14 mouse cellular contexts compared by ENCODE assay signal in genomic region chr2:26143556-26143955, GRCm38 (mm10). TPM values are rescaled to one million over a fixed set of nuclear protein-coding genes. Genes with fewer than 3 reads are reported as not detected.
DNase-seq lines count a peak whose midpoint lies in the region; ATAC-seq lines count a peak whose summit lies in the region.
"Had no signal": no experiment of that assay in that cellular context is flagged by ENCODE, and none has a peak within 500 bp of the region (broad histone marks: within the 10 kb centered on the region; RNA-seq: fewer than 3 reads in every experiment).

No protein-coding gene starts in this region.

- H3K4me1 ChIP-seq in heart, embryonic 12.5 days (replicated peaks): peaks cover 16% of the 10 kb centered on the region

- no peaks in the 10 kb centered on the region for H3K27me3 ChIP-seq in heart, embryonic 12.5 days (replicated peaks)
- H3K27me3 ChIP-seq: embryonic facial prominence, embryonic 13.5 days; limb, embryonic 12.5 days had no signal

- H3K27ac ChIP-seq in heart, embryonic 12.5 days (ENCODE audit: poor library complexity, severe bottlenecking): no peak overlapping the region
- H3K27ac ChIP-seq: embryonic facial prominence, embryonic 13.5 days; limb, embryonic 12.5 days; liver, embryonic 14.5 days had no signal

- ATAC-seq in heart, embryonic 12.5 days (ENCODE audit: insufficient number of reproducible peaks, low FRiP score): no peak
- ATAC-seq: lung, postnatal 0 days had no signal

- DNase-seq in heart, adult 11 months: peak; percentile 92
- peak; percentile 54 to 65 for DNase-seq in adrenal gland, adult 18-20 months (ENCODE audit: low spot score in 2 of 2)
- DNase-seq in adrenal gland, postnatal 25 days: peak; percentile 82
- DNase-seq in cerebellum, postnatal 10 days: peak; percentile 90 to 92
- DNase-seq in adipocyte (ENCODE audit: low spot score): no peak
- no peak for DNase-seq in embryo, embryonic 10 days (ENCODE audit: low spot score)
- DNase-seq: heart, postnatal 14 days; kidney, adult 8-10 months; right cerebral cortex, adult 18-20 months had no signal

- H3K9ac ChIP-seq in heart, embryonic 12.5 days: no peak overlapping the region
- H3K9ac ChIP-seq: embryonic facial prominence, embryonic 13.5 days; limb, embryonic 12.5 days; liver, embryonic 14.5 days had no signal

- H3K9me3 ChIP-seq in heart, embryonic 12.5 days (replicated peaks): no peaks in the 10 kb centered on the region
- H3K9me3 ChIP-seq: embryonic facial prominence, embryonic 13.5 days; limb, embryonic 12.5 days had no signal

- 70% methylated on average over 2 of the region's 2 CpGs for WGBS in heart, embryonic 12.5 days

- H3K36me3 ChIP-seq in heart, embryonic 12.5 days: peaks cover 1% of the 10 kb centered on the region

- no peak overlapping the region for H3K4me3 ChIP-seq in heart, embryonic 12.5 days
- H3K4me3 ChIP-seq: embryonic facial prominence, embryonic 13.5 days; limb, embryonic 12.5 days had no signal

- no peak overlapping the region for H3K4me2 ChIP-seq in heart, embryonic 12.5 days
- H3K4me2 ChIP-seq: embryonic facial prominence, embryonic 13.5 days; limb, embryonic 12.5 days had no signal

RNA-seq across cellular contexts. Expression of gene Nacc2, which starts 20.5 kb away (rescaled TPM):
- 6.5 and 6.6 TPM in 2 replicates for polyA plus RNA-seq in heart, embryonic 12.5 days (2016; fragmentation: Nextera tagmentation; extraction: Ambion mirVana)
- 10 to 100 TPM; 41.4 to 44.0 TPM for total RNA-seq in adrenal gland, adult 18-20 months (2021)
- 25.8 and 36.6 TPM in 2 replicates for total RNA-seq in adrenal gland, postnatal 25 days (2021)

Comparison
In these comparisons a context has a peak if more than half of its experiments do, and no peak if none do; other contexts are left out.
1. DNase-seq: peak in heart, adult 11 months (single experiment), adrenal gland, adult 18-20 months (2 of 2), adrenal gland, postnatal 25 days (single experiment) and cerebellum, postnatal 10 days (2 of 2); none in adipocyte (single experiment) and embryo, embryonic 10 days (single experiment).